Mouse (Mus musculus) liver, embryonic 11.5 days (tissue): Measurements from ENCODE around the gene Des. TPM values are rescaled to one million over a fixed set of nuclear protein-coding genes. Genes with fewer than 3 reads are reported as not detected.

Source experiments
- ATAC-seq: fragments of 200-750 bp; cut with Nextera tagmentation; replicated peaks from 2 replicates; pipeline ENCODE4 v1.8.0; 2017; ENCODE audit warnings: moderate number of reproducible peaks, mild to moderate bottlenecking, moderate TSS enrichment, moderate library complexity; ENCODE audit not compliant: low FRiP score
- DNase-seq: peaks from one replicate; pipeline ENCODE4 v3.0.0-alpha.2; 2017; ENCODE audit warnings: low spot score
- H3K27ac ChIP-seq: fragments of 300-500 bp; sonication (generic); 2 replicates; pipeline ENCODE4 v1.5.1; 2014; ENCODE audit warnings: mild to moderate bottlenecking, low read depth, low read length, control low read depth
- H3K27me3 ChIP-seq: fragments of 300-500 bp; sonication (generic); replicated peaks from 2 replicates; pipeline ENCODE4 v1.6.1; 2014; ENCODE audit warnings: low read length, mixed read lengths; ENCODE audit not compliant: control insufficient read depth, insufficient read depth
- H3K36me3 ChIP-seq: fragments of 300-500 bp; sonication (generic); 2 replicates; pipeline ENCODE4 v1.6.1; 2014; ENCODE audit warnings: mild to moderate bottlenecking, low read length, moderate library complexity, mixed read lengths; ENCODE audit not compliant: control insufficient read depth, insufficient read depth
- H3K4me1 ChIP-seq: fragments of 300-500 bp; sonication (generic); replicated peaks from 2 replicates; pipeline ENCODE4 v1.6.1; 2014; ENCODE audit warnings: low read length, mixed read lengths; ENCODE audit not compliant: control insufficient read depth, insufficient read depth
- H3K4me2 ChIP-seq: fragments of 300-500 bp; sonication (generic); 2 replicates; pipeline ENCODE4 v1.6.1; 2014; ENCODE audit warnings: mild to moderate bottlenecking, control low read depth, moderate library complexity
- H3K4me3 ChIP-seq: fragments of 300-500 bp; sonication (generic); 2 replicates; pipeline ENCODE4 v1.5.1; 2014; ENCODE audit warnings: low read depth, low read length, control low read depth
- H3K9ac ChIP-seq: fragments of 300-500 bp; sonication (generic); 2 replicates; pipeline ENCODE4 v1.6.1; 2014; ENCODE audit warnings: low read depth, low read length, control low read depth
- H3K9me3 ChIP-seq: fragments of 300-500 bp; sonication (generic); 2 replicates; pipeline ENCODE4 v1.6.1; 2016; ENCODE audit warnings: low read length, inconsistent platforms, mixed read lengths; ENCODE audit not compliant: control insufficient read depth
- WGBS: fragments of 180-500 bp; shearing (Covaris S2); extraction: QIAGEN DNeasy Blood & Tissue Kit; methylation state at CpG from one replicate; pipeline ENCODE4 v1.1.7; 2014; 5-methylcytosine and 5-hydroxymethylcytosine counted together
- polyA plus RNA-seq: library from polyadenylated mRNA; unstranded; fragments of >200 nt; fragmentation: Nextera tagmentation; extraction: Ambion mirVana; gene quantifications from 2 replicates; pipeline ENCODE4 v1.2.1, GENCODE M21; 2014

Gene Des
- polyA plus RNA-seq, 1 experiment from 2014 or later = 13.3 TPM

DNA sequence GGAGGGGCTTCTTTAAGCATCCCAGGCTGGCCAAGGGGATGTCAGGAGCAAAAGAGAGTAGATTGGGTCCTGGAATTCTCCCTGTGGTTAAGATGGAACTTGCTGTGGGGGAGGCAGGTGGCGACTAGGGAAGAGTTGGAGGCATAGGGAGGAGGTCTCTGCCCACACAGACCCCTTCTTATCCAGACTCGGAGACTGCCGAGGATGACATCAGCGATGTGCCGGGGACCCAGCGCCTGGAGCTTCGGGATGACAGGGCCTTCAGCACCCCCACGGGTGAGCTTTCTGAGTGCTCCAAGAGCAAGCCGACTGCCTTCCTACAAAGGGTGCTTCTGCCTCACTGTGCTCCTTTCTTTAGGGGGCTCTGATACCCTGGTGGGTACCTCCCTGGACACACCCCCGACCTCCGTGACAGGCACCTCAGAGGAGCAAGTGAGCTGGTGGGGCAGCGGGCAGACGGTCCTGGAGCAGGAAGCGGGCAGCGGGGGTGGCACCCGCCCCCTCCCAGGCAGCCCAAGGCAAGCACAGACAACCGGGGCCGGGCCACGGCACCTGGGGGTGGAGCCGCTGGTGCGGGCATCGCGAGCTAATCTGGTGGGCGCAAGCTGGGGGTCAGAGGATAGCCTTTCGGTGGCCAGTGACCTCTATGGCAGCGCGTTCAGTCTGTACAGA, 24.5 kb downstream of the Des start:
- H3K4me2 ChIP-seq = no peak overlapping the region
- H3K27me3 ChIP-seq = peaks cover 90% of the 10 kb centered on the region
- peaks cover 7% of the 10 kb centered on the region; the same call in 1 of the 2 replicates for H3K4me1 ChIP-seq
- H3K36me3 ChIP-seq = no peaks in the 10 kb centered on the region
- no peak overlapping the region for H3K4me3 ChIP-seq
- H3K9me3 ChIP-seq = no peaks in the 10 kb centered on the region
- no peak overlapping the region for H3K9ac ChIP-seq
- no peak for ATAC-seq
- WGBS = 71% methylated on average over 27 of the region's 27 CpGs
- DNase-seq = no peak
- H3K27ac ChIP-seq = no peak overlapping the region

DNA sequence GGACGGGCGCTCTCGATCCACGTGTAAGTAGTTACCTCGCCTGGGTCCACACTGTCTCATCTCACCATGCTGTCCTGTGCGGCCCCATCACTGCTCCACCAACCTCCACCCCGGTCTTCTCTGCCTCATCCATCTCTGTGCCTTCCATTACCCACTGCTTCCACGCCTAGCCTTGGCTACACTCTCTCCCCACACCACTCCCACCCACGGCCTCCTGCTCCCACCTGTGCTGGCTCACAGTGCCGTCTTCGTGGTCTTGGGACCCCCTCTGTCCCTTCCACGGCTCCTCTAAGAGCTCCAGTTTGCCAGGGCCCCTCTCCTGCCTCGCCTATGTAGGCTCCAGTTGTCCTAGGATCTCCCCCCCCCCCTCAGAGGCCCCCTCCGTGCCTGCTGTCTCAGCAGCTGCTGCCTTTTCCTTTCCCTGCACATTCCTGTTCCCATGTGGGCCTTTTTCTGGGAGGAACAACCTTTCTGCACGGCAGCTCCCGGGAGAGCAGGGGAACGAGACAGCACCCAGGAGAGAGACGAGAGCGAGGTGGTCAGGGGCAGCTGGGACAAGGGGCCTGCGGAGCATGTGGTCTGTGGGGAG, 25.1 kb downstream of the Des start:
- Histone ChIP-seq H3K4me2 (no peak overlapping the region), H3K27me3 (peaks cover 92% of the 10 kb centered on the region), H3K36me3 (no peaks in the 10 kb centered on the region), H3K27ac (no peak overlapping the region), H3K9me3 (no peaks in the 10 kb centered on the region), H3K4me3 (no peak overlapping the region), H3K9ac (no peak overlapping the region), H3K4me1 (peaks cover 7% of the 10 kb centered on the region; the same call in 1 of the 2 replicates)
- DNase-seq = no peak
- WGBS = 70% methylated on average over 20 of the region's 20 CpGs
- no peak for ATAC-seq

DNA sequence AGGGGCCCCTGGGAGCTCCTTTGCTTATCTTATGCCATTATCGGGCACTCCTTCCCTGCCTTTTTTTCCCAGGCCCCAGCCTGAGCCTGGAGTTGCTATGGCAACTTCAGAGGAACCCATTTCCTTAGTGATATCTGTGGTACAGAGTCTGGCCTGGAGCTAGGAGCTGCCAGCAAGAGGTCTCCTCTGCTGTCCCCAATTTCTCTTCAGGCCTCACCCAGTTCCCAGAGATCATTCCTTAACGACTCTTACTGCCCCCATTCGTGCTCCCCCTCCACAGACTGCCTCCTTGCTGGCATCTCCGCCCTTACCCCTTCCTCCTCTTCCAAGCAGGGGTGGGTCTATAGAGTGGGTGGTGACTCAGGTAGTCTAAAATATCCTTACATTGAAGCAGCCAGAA, 26.0 kb downstream of the Des start:
- no peak overlapping the region for H3K4me2 ChIP-seq
- no peak overlapping the region for H3K9ac ChIP-seq
- ATAC-seq = no peak
- H3K9me3 ChIP-seq = no peaks in the 10 kb centered on the region
- peaks cover 91% of the 10 kb centered on the region for H3K27me3 ChIP-seq
- no peak overlapping the region for H3K4me3 ChIP-seq
- H3K4me1 ChIP-seq = peaks cover 7% of the 10 kb centered on the region; the same call in 1 of the 2 replicates
- no peak overlapping the region for H3K27ac ChIP-seq
- WGBS = 24% methylated on average over 4 of the region's 4 CpGs
- no peak for DNase-seq
- no peaks in the 10 kb centered on the region for H3K36me3 ChIP-seq

DNA sequence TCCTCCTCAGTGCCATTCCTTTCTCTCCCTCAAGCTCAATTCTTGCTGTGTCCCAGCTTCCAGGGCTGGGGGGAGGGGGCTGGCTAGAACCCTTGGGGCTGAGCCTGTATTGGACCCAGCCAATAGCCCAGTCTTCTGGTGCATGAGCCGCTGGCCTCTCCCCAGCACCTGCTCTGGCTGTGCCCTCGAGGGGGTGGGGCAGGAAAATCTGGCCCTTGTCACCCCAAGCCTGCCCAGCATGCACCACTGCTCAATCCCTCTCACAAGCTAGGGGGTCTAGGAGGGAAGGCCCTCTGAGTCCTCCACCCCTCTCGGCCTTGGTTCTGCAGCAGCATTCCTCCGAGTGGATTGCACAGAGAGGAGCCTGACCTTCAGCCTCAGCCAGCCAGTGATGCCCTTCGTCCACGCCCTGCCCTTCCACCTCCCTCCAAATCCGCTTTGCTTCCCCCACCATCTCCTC, 27.4 kb downstream of the Des start:
- no peak overlapping the region for H3K4me3 ChIP-seq
- no peaks in the 10 kb centered on the region for H3K9me3 ChIP-seq
- H3K9ac ChIP-seq = no peak overlapping the region
- H3K36me3 ChIP-seq = no peaks in the 10 kb centered on the region
- ATAC-seq (no peak), DNase-seq (no peak)
- no peak overlapping the region for H3K27ac ChIP-seq
- peaks cover 7% of the 10 kb centered on the region; the same call in 1 of the 2 replicates for H3K4me1 ChIP-seq
- peak overlapping the region; percentile 51 for H3K4me2 ChIP-seq
- H3K27me3 ChIP-seq = peaks cover 78% of the 10 kb centered on the region
- 22% methylated on average over 7 of the region's 7 CpGs for WGBS

DNA sequence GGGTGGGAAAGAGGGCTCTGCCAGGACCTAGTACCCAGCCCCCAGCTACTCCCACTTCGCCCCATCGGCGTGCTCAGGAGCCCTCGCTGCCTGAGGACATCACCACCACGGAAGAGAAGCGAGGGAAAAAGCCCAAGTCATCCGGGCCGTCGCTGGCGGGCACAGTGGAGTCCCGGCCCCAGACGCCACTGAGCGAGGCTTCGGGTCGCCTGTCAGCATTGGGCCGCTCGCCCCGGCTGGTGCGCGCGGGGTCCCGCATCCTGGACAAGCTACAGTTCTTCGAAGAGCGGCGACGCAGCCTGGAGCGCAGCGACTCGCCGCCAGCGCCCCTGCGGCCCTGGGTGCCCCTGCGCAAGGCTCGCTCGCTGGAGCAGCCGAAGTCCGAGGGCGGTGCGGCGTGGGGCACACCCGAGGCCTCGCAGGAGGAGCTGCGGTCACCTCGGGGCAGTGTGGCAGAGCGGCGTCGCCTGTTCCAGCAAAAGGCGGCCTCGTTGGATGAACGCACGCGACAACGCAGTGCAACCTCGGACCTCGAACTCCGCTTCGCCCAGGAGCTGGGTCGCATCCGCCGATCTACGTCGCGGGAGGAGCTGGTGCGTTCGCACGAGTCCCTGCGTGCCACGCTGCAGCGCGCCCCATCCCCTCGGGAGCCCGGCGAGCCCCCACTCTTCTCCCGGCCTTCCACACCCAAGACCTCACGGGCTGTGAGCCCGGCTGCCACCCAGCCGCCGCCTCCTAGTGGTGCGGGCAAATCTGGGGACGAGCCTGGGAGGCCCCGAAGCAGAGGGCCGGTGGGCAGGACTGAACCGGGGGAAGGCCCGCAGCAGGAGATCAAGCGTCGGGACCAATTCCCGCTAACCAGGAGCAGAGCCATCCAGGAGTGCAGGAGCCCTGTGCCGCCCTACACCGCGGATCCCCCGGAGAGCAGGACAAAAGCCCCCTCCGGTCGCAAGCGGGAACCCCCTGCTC, 28.1 kb downstream of the Des start:
- DNase-seq (peak; percentile 45), ATAC-seq (no peak)
- no peaks in the 10 kb centered on the region for H3K9me3 ChIP-seq
- peaks cover 7% of the 10 kb centered on the region; the same call in 1 of the 2 replicates for H3K4me1 ChIP-seq
- H3K4me2 ChIP-seq = peak overlapping the region; percentile 51
- H3K27ac ChIP-seq = no peak overlapping the region
- 6% methylated on average over 94 of the region's 94 CpGs for WGBS
- peak overlapping the region; percentile 24 for H3K4me3 ChIP-seq
- H3K27me3 ChIP-seq = peaks cover 72% of the 10 kb centered on the region
- no peaks in the 10 kb centered on the region for H3K36me3 ChIP-seq
- H3K9ac ChIP-seq = no peak overlapping the region

DNA sequence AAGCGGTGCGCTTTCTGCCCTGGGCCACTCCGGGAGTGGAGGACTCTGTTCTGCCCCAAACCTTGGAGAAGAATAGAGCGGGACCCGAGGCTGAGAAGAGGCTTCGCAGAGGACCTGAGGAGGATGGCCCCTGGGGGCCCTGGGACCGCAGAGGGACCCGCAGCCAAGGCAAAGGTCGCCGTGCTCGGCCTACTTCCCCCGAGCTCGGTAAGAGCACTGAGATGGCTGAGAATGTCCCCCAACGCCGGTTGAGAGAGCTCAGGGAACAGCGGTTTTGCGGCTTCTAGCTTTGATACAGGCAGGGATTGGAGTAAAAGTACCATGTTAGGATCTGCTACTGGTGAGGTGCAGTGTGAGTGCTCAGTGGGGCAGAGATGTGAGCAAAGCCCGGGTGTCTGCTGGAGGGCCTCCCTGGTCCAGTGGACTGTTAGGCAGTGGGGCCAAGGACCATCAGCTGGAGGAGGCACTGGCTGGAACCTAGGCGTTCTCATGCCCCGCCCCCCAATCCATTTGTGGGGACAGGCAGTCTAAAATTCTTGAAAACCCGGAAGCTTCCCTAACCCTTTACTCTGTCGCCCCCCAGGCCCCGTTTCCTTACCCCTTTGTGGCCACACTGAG, 28.9 kb downstream of the Des start:
- H3K27me3 ChIP-seq = peaks cover 75% of the 10 kb centered on the region
- DNase-seq = no peak

DNA sequence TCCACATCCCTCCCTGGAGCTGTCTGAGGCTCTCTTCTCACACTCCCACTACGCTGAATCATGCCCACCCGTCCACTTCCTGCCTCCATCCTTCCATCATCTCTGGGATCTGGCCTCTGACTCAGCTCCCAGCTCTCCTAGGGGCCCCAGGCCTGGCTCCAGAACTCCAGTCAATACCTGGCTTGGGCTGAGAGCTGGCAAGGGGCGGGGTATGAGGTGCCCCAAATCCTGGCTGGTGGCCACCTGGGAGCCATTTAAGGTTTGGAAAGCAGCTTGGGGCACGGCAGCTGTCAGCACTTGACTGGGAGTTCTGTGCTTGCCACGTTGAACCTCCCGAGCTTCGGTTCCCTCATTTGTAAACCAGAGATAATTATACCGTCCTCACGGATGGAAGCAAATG, 33.0 kb downstream of the Des start:
- no peak overlapping the region for H3K4me2 ChIP-seq
- 0 out of 2 replicates have a peak, but pooled peaks cover 4% of the 10 kb centered on the region for H3K4me1 ChIP-seq
- no peak for ATAC-seq
- H3K9ac ChIP-seq = no peak overlapping the region
- no peak overlapping the region for H3K4me3 ChIP-seq
- 72% methylated on average over 9 of the region's 9 CpGs for WGBS
- H3K27ac ChIP-seq = no peak overlapping the region
- H3K36me3 ChIP-seq = no peaks in the 10 kb centered on the region
- no peak for DNase-seq
- peaks cover 36% of the 10 kb centered on the region for H3K27me3 ChIP-seq
- H3K9me3 ChIP-seq = no peaks in the 10 kb centered on the region

More for the DNA sequence above, 28.9 kb downstream of the Des start:
- no peak overlapping the region for H3K9ac ChIP-seq
- no peaks in the 10 kb centered on the region for H3K9me3 ChIP-seq
- no peak for ATAC-seq
- H3K27ac ChIP-seq = no peak overlapping the region
- no peaks in the 10 kb centered on the region for H3K36me3 ChIP-seq
- peaks cover 7% of the 10 kb centered on the region; the same call in 1 of the 2 replicates for H3K4me1 ChIP-seq
- peak overlapping the region; percentile 51 for H3K4me2 ChIP-seq
- WGBS = 22% methylated on average over 23 of the region's 23 CpGs
- no peak overlapping the region for H3K4me3 ChIP-seq

DNA sequence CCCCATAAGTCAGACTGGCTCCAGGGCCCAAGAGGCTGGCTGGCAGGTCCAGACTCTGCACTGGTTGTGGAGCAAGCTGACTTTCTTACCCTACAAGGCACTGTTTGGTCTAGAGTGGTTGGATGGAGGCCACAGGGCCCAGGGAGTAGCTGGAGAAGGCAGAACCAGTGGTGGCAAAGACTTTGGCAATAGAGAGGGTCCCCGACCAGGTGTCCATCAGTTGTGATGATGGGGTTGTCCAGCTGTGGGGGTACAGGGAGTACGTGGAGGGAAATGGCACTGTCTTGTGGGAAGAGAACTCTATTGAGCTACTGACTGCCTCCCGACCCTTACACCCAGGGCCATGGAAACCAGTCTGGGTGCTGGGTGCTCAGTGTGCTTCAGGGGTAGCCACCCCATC, 33.7 kb downstream of the Des start:
- Histone ChIP-seq H3K36me3 (no peaks in the 10 kb centered on the region), H3K27me3 (peaks cover 29% of the 10 kb centered on the region), H3K9me3 (no peaks in the 10 kb centered on the region), H3K4me3 (no peak overlapping the region), H3K9ac (no peak overlapping the region), H3K4me1 (peaks cover under 1% of the 10 kb centered on the region; the same call in 1 of the 2 replicates), H3K27ac (no peak overlapping the region), H3K4me2 (no peak overlapping the region)
- WGBS = 77% methylated on average over 3 of the region's 3 CpGs
- DNase-seq (no peak), ATAC-seq (no peak)
